Mouse (Mus musculus): Measurements from ENCODE around the gene Tnik.

The Tnik gene

GRCm38 (mm10) chr3:28263002-28263947, at the start of gene Tnik:
TSS of gene Tnik (plus strand) at chr3:28263214.
- DNase-seq (ENCODE audit: low spot score in 2 of 2), result peak; percentile 89 to 93

- no peak for DNase-seq (ENCODE audit: low spot score in 2 of 2)
Measured at GRCm38 (mm10) chr3:28214886-28215311, 48.1 kb upstream of the Tnik start.

GRCm38 (mm10) chr3:28217001-28217400, 46.0 kb upstream of the Tnik start:
- DNase-seq (ENCODE audit: low spot score in 2 of 2), result no peak

GRCm38 (mm10) chr3:28219533-28219932, 43.5 kb upstream of the Tnik start:
- DNase-seq (ENCODE audit: low spot score in 2 of 2), result no peak

GRCm38 (mm10) chr3:28219964-28220363, 43.0 kb upstream of the Tnik start:
- DNase-seq (ENCODE audit: low spot score in 2 of 2), result no peak

GRCm38 (mm10) chr3:28224437-28225356, 38.3 kb upstream of the Tnik start:
- no peak for DNase-seq (ENCODE audit: low spot score in 2 of 2)

- peak; percentile 13 to 18 for DNase-seq (ENCODE audit: low spot score in 2 of 2)
Measured at GRCm38 (mm10) chr3:28225357-28225905, 37.6 kb upstream of the Tnik start.

GRCm38 (mm10) chr3:28226181-28226580, 36.8 kb upstream of the Tnik start:
- DNase-seq (ENCODE audit: low spot score in 2 of 2), result no peak

GRCm38 (mm10) chr3:28228930-28229329, 34.1 kb upstream of the Tnik start:
- no peak for DNase-seq (ENCODE audit: low spot score in 2 of 2)

- DNase-seq (ENCODE audit: low spot score in 2 of 2), result no peak
Measured at GRCm38 (mm10) chr3:28229503-28229902, 33.5 kb upstream of the Tnik start.

- no peak for DNase-seq (ENCODE audit: low spot score in 2 of 2)
Measured at GRCm38 (mm10) chr3:28232885-28233284, 30.1 kb upstream of the Tnik start.

- no peak for DNase-seq (ENCODE audit: low spot score in 2 of 2)
Measured at GRCm38 (mm10) chr3:28234179-28234578, 28.8 kb upstream of the Tnik start.

GRCm38 (mm10) chr3:28236689-28237088, 26.3 kb upstream of the Tnik start:
- no peak for DNase-seq (ENCODE audit: low spot score in 2 of 2)

- DNase-seq (ENCODE audit: low spot score in 2 of 2), result no peak
Measured at GRCm38 (mm10) chr3:28238136-28238535, 24.9 kb upstream of the Tnik start.

- DNase-seq (ENCODE audit: low spot score in 2 of 2), result peak in 1 of 2 experiments; percentile 32
Measured at GRCm38 (mm10) chr3:28242561-28242960, 20.5 kb upstream of the Tnik start.

GRCm38 (mm10) chr3:28244244-28244890, 18.6 kb upstream of the Tnik start:
- no peak for DNase-seq (ENCODE audit: low spot score in 2 of 2)

GRCm38 (mm10) chr3:28248255-28248957, 14.6 kb upstream of the Tnik start:
- DNase-seq (ENCODE audit: low spot score in 2 of 2), result no peak

GRCm38 (mm10) chr3:28255711-28256110, 7.3 kb upstream of the Tnik start:
- no peak for DNase-seq (ENCODE audit: low spot score in 2 of 2)

GRCm38 (mm10) chr3:28262371-28263001, 528 bp upstream of the Tnik start:
- DNase-seq (ENCODE audit: low spot score in 2 of 2), result peak in 1 of 2 experiments; percentile 58

All from left cerebral cortex, adult 9 months (tissue).